Mouse (Mus musculus) midbrain, postnatal 0 days (tissue): ENCODE results near the gene Col13a1. TPM values are rescaled to one million over a fixed set of nuclear protein-coding genes. Genes with fewer than 3 reads are reported as not detected.

Source experiments
- ATAC-seq: fragments of 200-750 bp; cut with Nextera tagmentation; 2 replicates; pipeline ENCODE4 v1.8.0; 2017; ENCODE audit warnings: moderate number of reproducible peaks, mild to moderate bottlenecking, moderate TSS enrichment, moderate library complexity; ENCODE audit not compliant: low FRiP score
- DNase-seq: peaks from one replicate; pipeline ENCODE4 v3.0.0-alpha.2; 2015; ENCODE audit warnings: low spot score
- H3K27ac ChIP-seq: fragments of 300-500 bp; sonication (generic); 2 replicates; pipeline ENCODE4 v1.5.1; 2014; ENCODE audit warnings: low read depth, mild to moderate bottlenecking, low read length, mixed read lengths
- H3K27me3 ChIP-seq: fragments of 300-500 bp; sonication (generic); 2 replicates; pipeline ENCODE4 v1.6.1; 2014; ENCODE audit warnings: low read length, control low read depth, mixed read lengths; ENCODE audit not compliant: insufficient read depth
- H3K36me3 ChIP-seq: fragments of 300-500 bp; sonication (generic); 2 replicates; pipeline ENCODE4 v1.6.1; 2014; ENCODE audit warnings: low read length, control low read depth, mixed read lengths; ENCODE audit not compliant: insufficient read depth
- H3K4me1 ChIP-seq: fragments of 300-500 bp; sonication (generic); 2 replicates; pipeline ENCODE4 v1.6.1; 2014; ENCODE audit warnings: mild to moderate bottlenecking, control low read depth, antibody characterized with exemption, low read length, mixed read lengths; ENCODE audit not compliant: insufficient read depth
- H3K4me2 ChIP-seq: fragments of 300-500 bp; sonication (generic); 2 replicates; pipeline ENCODE4 v1.6.1; 2014; ENCODE audit warnings: low read depth, mild to moderate bottlenecking, low read length, mixed read lengths; ENCODE audit not compliant: poor library complexity, severe bottlenecking
- H3K4me3 ChIP-seq: fragments of 300-500 bp; sonication (generic); 2 replicates; pipeline ENCODE4 v1.5.1; 2014; ENCODE audit warnings: low read depth, mild to moderate bottlenecking, low read length, moderate library complexity
- H3K9ac ChIP-seq: fragments of 300-500 bp; sonication (generic); replicated peaks from 2 replicates; pipeline ENCODE4 v1.6.1; 2014; ENCODE audit warnings: mild to moderate bottlenecking, low read length, moderate library complexity, mixed read lengths; ENCODE audit not compliant: poor library complexity, severe bottlenecking
- H3K9me3 ChIP-seq: fragments of 300-500 bp; sonication (generic); 2 replicates; pipeline ENCODE4 v1.6.1; 2016; ENCODE audit warnings: low read length, control low read depth
- CTCF ChIP-seq: IDR thresholded peaks from 2 replicates; pipeline ENCODE4 v1.5.1; 2016; ENCODE audit warnings: antibody characterized with exemption, mild to moderate bottlenecking
- WGBS: fragments of 180-500 bp; shearing (Covaris S2); extraction: QIAGEN DNeasy Blood & Tissue Kit; methylation state at CpG from one replicate; pipeline ENCODE4 v1.1.7; 2014; 5-methylcytosine and 5-hydroxymethylcytosine counted together
- polyA plus RNA-seq: library from polyadenylated mRNA; unstranded; fragments of >200 nt; fragmentation: Nextera tagmentation; extraction: Ambion mirVana; gene quantifications from 2 replicates; pipeline ENCODE4 v1.2.1, GENCODE M21; 2015
- total RNA-seq: library from RNA; depleted of rRNA; stranded (reverse); fragments of >200 nt; gene quantifications from 2 replicates; pipeline ENCODE4 v1.2.3, GENCODE M21; 2014

Gene Col13a1
- total and polyA plus RNA-seq, 2 experiments from 2014 or later: 1.2 to 3.7 TPM

- H3K4me3 ChIP-seq: no peak overlapping the region
- H3K4me2 ChIP-seq: no peak overlapping the region
- no peaks in the 10 kb centered on the region for H3K36me3 ChIP-seq
- no peak overlapping the region for H3K27ac ChIP-seq
- H3K27me3 ChIP-seq: no peaks in the 10 kb centered on the region
- ATAC-seq (no peak), DNase-seq (peak; percentile 10)
- H3K9ac ChIP-seq: no peak overlapping the region
- no peaks in the 10 kb centered on the region for H3K9me3 ChIP-seq
- TF ChIP-seq CTCF: no peak
- H3K4me1 ChIP-seq: no peaks in the 10 kb centered on the region
- WGBS: 58% methylated on average over 3 of the region's 3 CpGs
These were observed 69.9 kb downstream of the Col13a1 start for GRCm38 (mm10) chr10:61909004-61909403.

GRCm38 (mm10) chr10:61906226-61906625 is 72.7 kb downstream of the Col13a1 start:
- ATAC-seq: no peak
- 49% methylated on average over 5 of the region's 5 CpGs for WGBS
- Histone ChIP-seq H3K9me3 (no peaks in the 10 kb centered on the region), H3K27ac (no peak overlapping the region), H3K4me1 (no peaks in the 10 kb centered on the region), H3K9ac (no peak overlapping the region), H3K27me3 (no peaks in the 10 kb centered on the region), H3K4me2 (no peak overlapping the region), H3K36me3 (no peaks in the 10 kb centered on the region), H3K4me3 (no peak overlapping the region)
- peak; percentile 41 for TF ChIP-seq CTCF
- peak; percentile 15 for DNase-seq

GRCm38 (mm10) chr10:61905308-61905707 is 73.6 kb downstream of the Col13a1 start:
- WGBS: 56% methylated on average over 8 of the region's 8 CpGs
- H3K36me3 ChIP-seq: no peaks in the 10 kb centered on the region
- no peak for TF ChIP-seq CTCF
- no peak overlapping the region for H3K9ac ChIP-seq
- H3K27ac ChIP-seq: no peak overlapping the region
- no peaks in the 10 kb centered on the region for H3K27me3 ChIP-seq
- no peaks in the 10 kb centered on the region for H3K9me3 ChIP-seq
- no peak for ATAC-seq
- no peak for DNase-seq
- H3K4me2 ChIP-seq: no peak overlapping the region
- no peaks in the 10 kb centered on the region for H3K4me1 ChIP-seq
- no peak overlapping the region for H3K4me3 ChIP-seq

- DNase-seq: no peak
- no peak overlapping the region for H3K27ac ChIP-seq
- TF ChIP-seq CTCF: no peak
- H3K36me3 ChIP-seq: no peaks in the 10 kb centered on the region
- H3K4me2 ChIP-seq: no peak overlapping the region
- no peak overlapping the region for H3K4me3 ChIP-seq
- H3K4me1 ChIP-seq: no peaks in the 10 kb centered on the region
- WGBS: 91% methylated on average over 6 of the region's 6 CpGs
- ATAC-seq: no peak
- H3K27me3 ChIP-seq: no peaks in the 10 kb centered on the region
- H3K9ac ChIP-seq: no peak overlapping the region
- H3K9me3 ChIP-seq: no peaks in the 10 kb centered on the region
These were observed 80.8 kb downstream of the Col13a1 start for GRCm38 (mm10) chr10:61898116-61898515.

- Histone ChIP-seq H3K36me3 (no peaks in the 10 kb centered on the region), H3K4me1 (no peaks in the 10 kb centered on the region), H3K27ac (no peak overlapping the region), H3K4me3 (no peak overlapping the region), H3K9ac (no peak overlapping the region), H3K9me3 (no peaks in the 10 kb centered on the region), H3K4me2 (no peak overlapping the region), H3K27me3 (no peaks in the 10 kb centered on the region)
- DNase-seq: no peak
- 80% methylated on average over 5 of the region's 5 CpGs for WGBS
- TF ChIP-seq CTCF: no peak
- ATAC-seq: no peak
These were observed 84.3 kb downstream of the Col13a1 start for GRCm38 (mm10) chr10:61894564-61894963.

GRCm38 (mm10) chr10:61891138-61891537 is 87.8 kb downstream of the Col13a1 start:
- no peak for TF ChIP-seq CTCF
- Histone ChIP-seq H3K9me3 (no peaks in the 10 kb centered on the region), H3K4me1 (no peaks in the 10 kb centered on the region), H3K27ac (no peak overlapping the region), H3K4me2 (no peak overlapping the region), H3K36me3 (no peaks in the 10 kb centered on the region), H3K27me3 (no peaks in the 10 kb centered on the region), H3K4me3 (no peak overlapping the region), H3K9ac (no peak overlapping the region)
- DNase-seq (no peak), ATAC-seq (no peak)
- 36% methylated on average over 9 of the region's 9 CpGs for WGBS

GRCm38 (mm10) chr10:61890294-61890693 is 88.6 kb downstream of the Col13a1 start:
- H3K36me3 ChIP-seq: no peaks in the 10 kb centered on the region
- no peak overlapping the region for H3K9ac ChIP-seq
- ATAC-seq (no peak), DNase-seq (no peak)
- H3K9me3 ChIP-seq: no peaks in the 10 kb centered on the region
- no peak overlapping the region for H3K4me3 ChIP-seq
- H3K27me3 ChIP-seq: no peaks in the 10 kb centered on the region
- H3K4me1 ChIP-seq: no peaks in the 10 kb centered on the region
- TF ChIP-seq CTCF: no peak
- 92% methylated on average over 10 of the region's 10 CpGs for WGBS
- no peak overlapping the region for H3K4me2 ChIP-seq
- no peak overlapping the region for H3K27ac ChIP-seq
